Mouse (Mus musculus): ENCODE measurements at regions not wholly inside any gene's neighbourhood (a gene's known extent, or its start where the extent isn't known, plus 50 kb on each side); places are given as distances from the start of the nearest gene placed in this dataset.

DNA sequence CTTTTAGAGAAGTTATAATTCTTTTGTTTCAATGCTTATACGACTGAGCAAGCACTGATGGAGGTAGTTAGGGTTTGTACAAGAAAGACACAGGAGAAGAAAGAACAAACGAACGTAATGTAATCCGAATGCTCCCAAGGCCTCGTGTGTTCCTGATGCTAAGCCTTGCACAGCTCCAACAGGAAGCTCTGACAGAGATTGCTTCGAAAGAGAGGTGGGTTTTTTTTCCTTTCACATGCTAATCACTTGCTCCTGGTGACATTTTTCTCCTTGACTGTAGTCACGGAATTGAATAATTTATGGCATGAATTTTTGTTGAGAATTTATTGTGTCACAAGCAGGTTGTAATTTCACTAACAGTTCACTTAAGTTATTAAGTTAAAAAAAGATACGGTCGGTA, 150.8 kb upstream of the Psmd7 start:
- no peaks in the 10 kb centered on the region for H3K36me3 ChIP-seq (ENCODE audit: control insufficient read depth, insufficient read depth, low read length)
- H3K9me3 ChIP-seq (replicated peaks; ENCODE audit: control insufficient read depth, low read length, poor library complexity, severe bottlenecking) = no peaks in the 10 kb centered on the region; the same call in 1 of the 2 replicates
- H3K27me3 ChIP-seq (ENCODE audit: control insufficient read depth, insufficient read depth, low read depth, low read length) = no peaks in the 10 kb centered on the region
- no peak for ATAC-seq
- H3K4me1 ChIP-seq (ENCODE audit: control insufficient read depth, insufficient read depth, low read length) = no peaks in the 10 kb centered on the region
- 43% methylated on average over 9 of the region's 9 CpGs for WGBS
- no peak overlapping the region for H3K27ac ChIP-seq (ENCODE audit: low read length)
- H3K9ac ChIP-seq (ENCODE audit: low read depth, low read length) = no peak overlapping the region
- H3K4me3 ChIP-seq (ENCODE audit: low read depth, low read length) = no peak overlapping the region
- no peak overlapping the region for H3K4me2 ChIP-seq (ENCODE audit: low read length)

DNA sequence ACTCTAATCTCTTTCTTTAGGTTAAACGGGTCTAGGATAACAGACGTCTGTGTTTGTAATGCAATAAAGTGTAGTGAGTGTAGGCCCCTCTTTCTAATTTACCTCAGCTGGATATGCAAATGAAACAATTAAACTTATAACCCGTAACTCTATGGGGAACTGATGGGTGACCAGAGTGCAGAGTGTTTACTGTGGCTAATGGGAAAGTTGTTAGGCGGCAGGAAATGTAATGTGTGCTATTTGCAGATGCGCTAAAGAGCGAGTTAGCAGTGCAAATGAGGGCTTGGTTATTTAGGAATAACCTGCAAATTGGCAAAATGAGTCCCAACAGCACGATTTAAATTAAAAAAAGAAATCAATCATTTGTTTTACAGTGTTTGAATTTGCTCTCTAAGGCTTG, 168.8 kb upstream of the Psmd7 start:
- no peak overlapping the region for H3K27ac ChIP-seq (ENCODE audit: low read length)
- H3K9me3 ChIP-seq (replicated peaks; ENCODE audit: control insufficient read depth, low read length, poor library complexity, severe bottlenecking) = no peaks in the 10 kb centered on the region
- no peak overlapping the region for H3K4me2 ChIP-seq (ENCODE audit: low read length)
- 78% methylated on average over 7 of the region's 7 CpGs for WGBS
- H3K4me1 ChIP-seq (ENCODE audit: control insufficient read depth, insufficient read depth, low read length) = no peaks in the 10 kb centered on the region
- no peaks in the 10 kb centered on the region for H3K36me3 ChIP-seq (ENCODE audit: control insufficient read depth, insufficient read depth, low read length)
- H3K27me3 ChIP-seq (ENCODE audit: control insufficient read depth, insufficient read depth, low read depth, low read length) = no peaks in the 10 kb centered on the region
- H3K4me3 ChIP-seq (ENCODE audit: low read depth, low read length) = no peak overlapping the region
- no peak for ATAC-seq
- no peak overlapping the region for H3K9ac ChIP-seq (ENCODE audit: low read depth, low read length)

DNA sequence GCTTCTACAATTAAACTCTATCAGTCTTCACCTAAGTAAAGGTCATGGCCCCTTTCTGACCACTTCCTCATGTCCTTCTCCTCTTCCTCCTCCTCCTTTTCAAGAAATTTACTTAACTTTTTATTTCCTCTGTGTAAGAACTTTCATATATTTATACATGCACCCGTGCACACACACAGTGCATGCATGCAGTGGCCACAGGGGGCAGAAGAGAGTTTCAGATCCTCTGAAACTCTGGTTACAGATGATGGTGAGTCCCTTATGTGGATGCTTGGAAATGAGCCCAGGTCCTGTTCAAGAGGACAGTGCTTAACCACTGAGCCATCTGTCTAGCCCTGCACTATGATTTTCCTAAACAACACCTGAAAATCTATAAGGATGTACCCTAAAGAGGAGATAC, 170.4 kb upstream of the Psmd7 start:
- no peak overlapping the region for H3K9ac ChIP-seq (ENCODE audit: low read depth, low read length)
- no peak for ATAC-seq
- no peaks in the 10 kb centered on the region for H3K27me3 ChIP-seq (ENCODE audit: control insufficient read depth, insufficient read depth, low read depth, low read length)
- no peaks in the 10 kb centered on the region for H3K36me3 ChIP-seq (ENCODE audit: control insufficient read depth, insufficient read depth, low read length)
- no peaks in the 10 kb centered on the region for H3K9me3 ChIP-seq (replicated peaks; ENCODE audit: control insufficient read depth, low read length, poor library complexity, severe bottlenecking)
- 83% methylated on average over 1 of the region's 1 CpGs for WGBS
- no peak overlapping the region for H3K4me2 ChIP-seq (ENCODE audit: low read length)
- H3K4me1 ChIP-seq (ENCODE audit: control insufficient read depth, insufficient read depth, low read length) = no peaks in the 10 kb centered on the region
- no peak overlapping the region for H3K4me3 ChIP-seq (ENCODE audit: low read depth, low read length)
- H3K27ac ChIP-seq (ENCODE audit: low read length) = no peak overlapping the region

DNA sequence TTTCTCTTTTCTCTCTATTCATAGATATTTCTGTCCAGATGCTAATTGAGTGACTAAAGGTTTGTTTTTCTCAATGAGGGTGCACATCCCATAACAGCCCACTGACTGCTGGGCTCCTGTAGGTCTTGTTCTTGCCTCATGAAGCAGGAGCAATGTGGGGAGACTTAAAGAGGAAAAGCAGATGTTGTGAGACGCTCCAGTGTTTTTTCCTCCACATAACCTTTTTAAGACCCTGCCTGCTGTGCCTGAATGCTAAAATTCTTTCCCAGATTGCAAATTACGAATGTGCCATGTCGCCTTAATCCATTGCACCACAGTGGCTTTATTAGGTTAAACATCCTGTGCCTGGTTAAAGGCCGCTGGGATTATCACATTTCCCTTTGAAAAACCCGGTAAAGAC, 165.5 kb upstream of the Zfhx3 start:
- Histone ChIP-seq H3K27me3 (ENCODE audit: control insufficient read depth, insufficient read depth, low read depth, low read length) (no peaks in the 10 kb centered on the region), H3K9me3 (replicated peaks; ENCODE audit: control insufficient read depth, low read length, poor library complexity, severe bottlenecking) (peaks cover 3% of the 10 kb centered on the region; the same call in 1 of the 2 replicates), H3K4me2 (ENCODE audit: low read length) (no peak overlapping the region), H3K4me1 (ENCODE audit: control insufficient read depth, insufficient read depth, low read length) (peaks cover 6% of the 10 kb centered on the region; the same call in 1 of the 2 replicates), H3K9ac (ENCODE audit: low read depth, low read length) (no peak overlapping the region), H3K27ac (ENCODE audit: low read length) (no peak overlapping the region), H3K4me3 (ENCODE audit: low read depth, low read length) (no peak overlapping the region), H3K36me3 (ENCODE audit: control insufficient read depth, insufficient read depth, low read length) (no peaks in the 10 kb centered on the region)
- 5% methylated on average over 5 of the region's 5 CpGs for WGBS
- ATAC-seq = no peak

DNA sequence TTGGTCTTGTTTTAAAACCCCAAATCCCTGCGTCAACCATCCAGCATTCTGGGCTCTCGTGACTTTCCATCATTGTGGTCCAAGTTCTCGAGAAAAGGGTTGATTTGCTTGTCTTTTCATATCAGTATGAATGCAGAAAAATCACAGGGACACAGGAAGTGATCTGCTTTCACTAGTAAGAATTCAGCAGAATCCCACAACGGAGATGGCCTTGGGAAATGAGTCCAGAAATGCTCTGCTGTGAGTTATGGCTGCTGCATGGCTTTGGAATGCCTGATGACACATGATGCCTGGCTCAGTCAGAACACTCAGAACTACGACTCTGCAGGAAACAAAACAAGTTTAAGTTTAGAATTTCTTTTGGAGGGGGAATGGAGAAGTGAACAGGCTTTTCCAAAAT, 156.7 kb upstream of the Zfhx3 start:
- H3K4me2 ChIP-seq (ENCODE audit: low read length) = no peak overlapping the region
- H3K36me3 ChIP-seq (ENCODE audit: control insufficient read depth, insufficient read depth, low read length) = no peaks in the 10 kb centered on the region
- WGBS = 82% methylated on average over 5 of the region's 5 CpGs
- no peaks in the 10 kb centered on the region for H3K27me3 ChIP-seq (ENCODE audit: control insufficient read depth, insufficient read depth, low read depth, low read length)
- H3K9ac ChIP-seq (ENCODE audit: low read depth, low read length) = no peak overlapping the region
- ATAC-seq = no peak
- no peak overlapping the region for H3K4me3 ChIP-seq (ENCODE audit: low read depth, low read length)
- no peaks in the 10 kb centered on the region for H3K9me3 ChIP-seq (replicated peaks; ENCODE audit: control insufficient read depth, low read length, poor library complexity, severe bottlenecking)
- H3K27ac ChIP-seq (ENCODE audit: low read length) = no peak overlapping the region
- no peaks in the 10 kb centered on the region for H3K4me1 ChIP-seq (ENCODE audit: control insufficient read depth, insufficient read depth, low read length)

GRCm38 (mm10) chr8:107792286-107792685, 150.2 kb upstream of the Zfhx3 start:
- Histone ChIP-seq H3K27me3 (ENCODE audit: control insufficient read depth, insufficient read depth, low read depth, low read length) (no peaks in the 10 kb centered on the region), H3K27ac (ENCODE audit: low read length) (no peak overlapping the region), H3K4me1 (ENCODE audit: control insufficient read depth, insufficient read depth, low read length) (no peaks in the 10 kb centered on the region), H3K4me3 (ENCODE audit: low read depth, low read length) (no peak overlapping the region), H3K9ac (ENCODE audit: low read depth, low read length) (no peak overlapping the region), H3K9me3 (replicated peaks; ENCODE audit: control insufficient read depth, low read length, poor library complexity, severe bottlenecking) (no peaks in the 10 kb centered on the region), H3K4me2 (ENCODE audit: low read length) (no peak overlapping the region), H3K36me3 (ENCODE audit: control insufficient read depth, insufficient read depth, low read length) (no peaks in the 10 kb centered on the region)
- 85% methylated on average over 3 of the region's 3 CpGs for WGBS
- no peak for ATAC-seq

GRCm38 (mm10) chr8:107814931-107815330, 127.5 kb upstream of the Zfhx3 start:
- Histone ChIP-seq H3K4me2 (ENCODE audit: low read length) (no peak overlapping the region), H3K4me1 (ENCODE audit: control insufficient read depth, insufficient read depth, low read length) (peaks cover 31% of the 10 kb centered on the region), H3K4me3 (ENCODE audit: low read depth, low read length) (no peak overlapping the region), H3K9me3 (replicated peaks; ENCODE audit: control insufficient read depth, low read length, poor library complexity, severe bottlenecking) (no peaks in the 10 kb centered on the region), H3K27ac (ENCODE audit: low read length) (peak overlapping the region; percentile 43), H3K27me3 (ENCODE audit: control insufficient read depth, insufficient read depth, low read depth, low read length) (no peaks in the 10 kb centered on the region), H3K9ac (ENCODE audit: low read depth, low read length) (no peak overlapping the region), H3K36me3 (ENCODE audit: control insufficient read depth, insufficient read depth, low read length) (no peaks in the 10 kb centered on the region)
- 46% methylated on average over 14 of the region's 14 CpGs for WGBS
- ATAC-seq = no peak

DNA sequence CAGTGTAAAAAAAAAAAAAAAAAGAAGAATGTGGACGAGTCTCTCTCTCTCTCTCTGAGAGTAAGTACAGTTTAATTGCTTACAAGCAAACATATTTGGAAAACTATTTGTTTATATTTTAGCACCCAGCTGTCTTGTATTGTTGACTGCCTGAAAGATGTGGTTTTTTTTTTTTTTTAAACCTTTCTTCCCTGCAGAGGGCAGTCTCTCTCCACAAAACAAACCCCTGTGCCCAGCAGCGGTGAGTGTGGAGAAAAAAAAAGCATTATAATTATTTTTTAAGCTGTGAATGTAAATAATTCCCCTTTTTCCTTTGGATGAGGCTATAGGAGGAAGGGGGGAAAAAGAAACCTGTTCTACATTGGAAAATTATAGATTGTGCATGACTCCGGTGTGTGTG, 126.7 kb upstream of the Zfhx3 start:
- peak overlapping the region; percentile 69; the same call in 1 of the 2 replicates for H3K27ac ChIP-seq (ENCODE audit: low read length)
- no peaks in the 10 kb centered on the region for H3K27me3 ChIP-seq (ENCODE audit: control insufficient read depth, insufficient read depth, low read depth, low read length)
- H3K9me3 ChIP-seq (replicated peaks; ENCODE audit: control insufficient read depth, low read length, poor library complexity, severe bottlenecking) = no peaks in the 10 kb centered on the region
- H3K4me3 ChIP-seq (ENCODE audit: low read depth, low read length) = no peak overlapping the region
- H3K9ac ChIP-seq (ENCODE audit: low read depth, low read length) = no peak overlapping the region
- 0 out of 2 replicates have a peak overlapping the region, but pooled peaks have one; percentile 23 for H3K4me2 ChIP-seq (ENCODE audit: low read length)
- ATAC-seq = no peak
- WGBS = 16% methylated on average over 3 of the region's 3 CpGs
- no peaks in the 10 kb centered on the region for H3K36me3 ChIP-seq (ENCODE audit: control insufficient read depth, insufficient read depth, low read length)
- H3K4me1 ChIP-seq (ENCODE audit: control insufficient read depth, insufficient read depth, low read length) = peaks cover 38% of the 10 kb centered on the region

DNA sequence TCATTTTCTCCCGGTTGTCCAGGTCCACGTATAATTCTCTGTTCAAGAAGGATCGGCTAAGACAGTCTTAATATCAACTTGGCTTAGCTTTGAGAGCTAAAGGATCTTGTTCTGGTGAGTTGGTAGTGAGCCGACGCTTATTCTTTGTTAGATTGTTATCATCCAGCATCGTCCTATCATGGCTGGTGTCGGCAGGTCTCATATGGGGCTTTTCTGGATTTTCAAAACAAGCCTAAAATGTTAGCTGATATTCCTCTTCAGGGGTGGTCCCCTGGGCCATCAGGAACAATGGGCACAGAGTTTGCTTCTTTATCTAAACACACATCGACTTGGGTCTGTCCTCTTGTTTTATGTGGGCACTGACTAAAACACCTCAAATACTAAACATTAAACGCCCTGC, 124.6 kb upstream of the Zfhx3 start:
- no peak overlapping the region for H3K9ac ChIP-seq (ENCODE audit: low read depth, low read length)
- H3K27ac ChIP-seq (ENCODE audit: low read length) = peak overlapping the region; percentile 63
- H3K4me3 ChIP-seq (ENCODE audit: low read depth, low read length) = no peak overlapping the region
- no peak overlapping the region for H3K4me2 ChIP-seq (ENCODE audit: low read length)
- no peaks in the 10 kb centered on the region for H3K27me3 ChIP-seq (ENCODE audit: control insufficient read depth, insufficient read depth, low read depth, low read length)
- WGBS = 82% methylated on average over 9 of the region's 9 CpGs
- peaks cover 44% of the 10 kb centered on the region for H3K4me1 ChIP-seq (ENCODE audit: control insufficient read depth, insufficient read depth, low read length)
- H3K36me3 ChIP-seq (ENCODE audit: control insufficient read depth, insufficient read depth, low read length) = no peaks in the 10 kb centered on the region
- ATAC-seq = no peak
- no peaks in the 10 kb centered on the region for H3K9me3 ChIP-seq (replicated peaks; ENCODE audit: control insufficient read depth, low read length, poor library complexity, severe bottlenecking)

Measured in midbrain, embryonic 16.5 days (tissue).